ENCODE assay signal across 9 mouse cellular contexts in the genomic region with DNA sequence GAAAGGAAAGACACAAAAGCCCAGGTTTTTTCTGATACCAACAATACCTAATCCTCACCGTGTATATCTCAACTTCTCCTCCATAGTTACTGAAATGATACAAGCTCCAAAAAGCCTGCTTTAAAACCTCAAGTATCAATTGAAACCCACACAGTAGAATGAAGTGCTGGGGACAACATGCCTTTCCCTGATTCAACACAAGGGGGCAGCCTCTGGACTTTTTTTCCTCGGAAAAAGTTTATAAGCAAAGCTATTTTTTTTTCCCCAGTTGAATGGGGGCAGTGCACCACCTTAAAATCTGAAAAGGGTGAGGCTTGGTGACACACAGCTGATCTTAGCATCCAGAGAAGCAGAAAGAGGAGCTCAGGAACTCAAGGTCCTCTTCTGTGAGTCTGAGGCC.
DNase-seq lines count a peak whose midpoint lies in the region; ATAC-seq and TF ChIP-seq lines count a peak whose summit lies in the region.
"Had no signal": no experiment of that assay in that cellular context is flagged by ENCODE, and none has a peak within 500 bp of the region (broad histone marks: within the 10 kb centered on the region; RNA-seq: fewer than 3 reads in every experiment).

No protein-coding gene starts in this region.

- no peaks in the 10 kb centered on the region for H3K9me3 ChIP-seq in forebrain, embryonic 11.5 days (ENCODE audit: control insufficient read depth, low read length)
- H3K9me3 ChIP-seq in forebrain, embryonic 16.5 days (ENCODE audit: control insufficient read depth, low read length): no peaks in the 10 kb centered on the region
- H3K9me3 ChIP-seq in liver, postnatal 0 days (ENCODE audit: low read length): no peaks in the 10 kb centered on the region
- H3K9me3 ChIP-seq: midbrain, embryonic 12.5 days had no signal

- H3K4me1 ChIP-seq in forebrain, embryonic 11.5 days (replicated peaks; ENCODE audit: control insufficient read depth, insufficient read depth, low read length): 0 out of 2 replicates have a peak, but pooled peaks cover 3% of the 10 kb centered on the region
- no peaks in the 10 kb centered on the region for H3K4me1 ChIP-seq in forebrain, embryonic 16.5 days (replicated peaks; ENCODE audit: control insufficient read depth, insufficient read depth, low read length)
- H3K4me1 ChIP-seq in liver, postnatal 0 days (ENCODE audit: insufficient read depth): peaks cover 3% of the 10 kb centered on the region; the same call in 1 of the 2 replicates

- no peaks in the 10 kb centered on the region for H3K27me3 ChIP-seq in forebrain, embryonic 11.5 days (ENCODE audit: control insufficient read depth, insufficient read depth, low read length)
- no peaks in the 10 kb centered on the region for H3K27me3 ChIP-seq in forebrain, embryonic 16.5 days (replicated peaks; ENCODE audit: control insufficient read depth, insufficient read depth, low read length)
- H3K27me3 ChIP-seq in liver, postnatal 0 days (ENCODE audit: insufficient read depth, low read length): no peaks in the 10 kb centered on the region
- H3K27me3 ChIP-seq: midbrain, embryonic 12.5 days had no signal

- no peak overlapping the region for H3K4me2 ChIP-seq in forebrain, embryonic 11.5 days (ENCODE audit: low read depth, low read length, severe bottlenecking)
- no peak overlapping the region for H3K4me2 ChIP-seq in forebrain, embryonic 16.5 days (ENCODE audit: low read length)
- no peak overlapping the region for H3K4me2 ChIP-seq in liver, postnatal 0 days (ENCODE audit: low read depth, low read length)
- H3K4me2 ChIP-seq: midbrain, embryonic 12.5 days had no signal

- no peak for ATAC-seq in forebrain, embryonic 11.5 days (replicated peaks; ENCODE audit: low FRiP score)
- ATAC-seq in forebrain, embryonic 16.5 days: no peak
- ATAC-seq in liver, postnatal 0 days: no peak

- peak; percentile 69 for DNase-seq in forebrain, embryonic 11.5 days (ENCODE audit: low spot score)
- DNase-seq in left cerebral cortex, adult 2 months (ENCODE audit: extremely low spot score in 1 of 2, low spot score in 2 of 2): peak in 1 of 2 experiments; percentile 45
- DNase-seq in left cerebral cortex, postnatal 36 days (ENCODE audit: low spot score in 2 of 2): no peak
- DNase-seq in CD8-positive naive resting alpha-beta T cell, adult 2 months (ENCODE audit: low read depth in 2 of 2, low spot score in 2 of 2): peak; percentile 5 to 27
- peak; percentile 27 for DNase-seq in embryo, embryonic 11.5 days (ENCODE audit: low read depth, low spot score)
- DNase-seq in liver, postnatal 0 days: peak; percentile 45
- DNase-seq in frontal cortex, postnatal 10 days (ENCODE audit: low spot score in 2 of 2): no peak

- H3K9ac ChIP-seq in forebrain, embryonic 11.5 days (ENCODE audit: low read length): no peak overlapping the region
- no peak overlapping the region for H3K9ac ChIP-seq in forebrain, embryonic 16.5 days (replicated peaks; ENCODE audit: low read depth, low read length)
- H3K9ac ChIP-seq in liver, postnatal 0 days (replicated peaks): no peak overlapping the region
- H3K9ac ChIP-seq: midbrain, embryonic 12.5 days had no signal

- 4% methylated on average over 2 of the region's 2 CpGs for WGBS in forebrain, embryonic 11.5 days
- WGBS in forebrain, embryonic 16.5 days: 10% methylated on average over 2 of the region's 2 CpGs
- 10% methylated on average over 2 of the region's 2 CpGs for WGBS in liver, postnatal 0 days (ENCODE audit: insufficient replicate concordance)

- no peak overlapping the region for H3K27ac ChIP-seq in forebrain, embryonic 11.5 days (ENCODE audit: low read depth, low read length)
- H3K27ac ChIP-seq in forebrain, embryonic 16.5 days (ENCODE audit: low read length): no peak overlapping the region
- H3K27ac ChIP-seq in left cerebral cortex, adult 2 months: no peak overlapping the region
- no peak overlapping the region for H3K27ac ChIP-seq in liver, postnatal 0 days (ENCODE audit: low read depth)
- H3K27ac ChIP-seq: midbrain, embryonic 12.5 days had no signal

- H3K4me3 ChIP-seq in forebrain, embryonic 11.5 days (ENCODE audit: low read depth, low read length): no peak overlapping the region
- H3K4me3 ChIP-seq in forebrain, embryonic 16.5 days (replicated peaks; ENCODE audit: low read length): no peak overlapping the region
- no peak overlapping the region for H3K4me3 ChIP-seq in left cerebral cortex, adult 2 months
- no peak overlapping the region for H3K4me3 ChIP-seq in liver, postnatal 0 days (ENCODE audit: low read depth, low read length)
- H3K4me3 ChIP-seq: midbrain, embryonic 12.5 days had no signal

- intact Hi-C loops in left cerebral cortex, adult 2 months (cut with DNase I): loop anchor here (1.0 to 5.0 kb wide), 2 partner anchors 148 to 310 kb away; no protein-coding TSS in a partner anchor
- intact Hi-C loops in left cerebral cortex, postnatal 36 days (cut with DNase I): loop anchor here (2.0 to 10.0 kb wide), 2 partner anchors 147 to 313 kb away; no protein-coding TSS in a partner anchor

- peak; percentile 86 for TF ChIP-seq CTCF in left cerebral cortex, adult 2 months (IDR thresholded peaks at IDR 0.05)
- peak; percentile 63 for TF ChIP-seq CTCF in liver, postnatal 0 days (IDR thresholded peaks at IDR 0.05; ENCODE audit: low read depth)

- no peak for TF ChIP-seq EP300 in liver, postnatal 0 days (IDR thresholded peaks at IDR 0.05; ENCODE audit: low read depth)

- H3K36me3 ChIP-seq in forebrain, embryonic 11.5 days (ENCODE audit: control insufficient read depth, insufficient read depth, low read length): no peaks in the 10 kb centered on the region
- no peaks in the 10 kb centered on the region for H3K36me3 ChIP-seq in forebrain, embryonic 16.5 days (ENCODE audit: control insufficient read depth, insufficient read depth)
- no peaks in the 10 kb centered on the region for H3K36me3 ChIP-seq in liver, postnatal 0 days (replicated peaks; ENCODE audit: insufficient read depth, low read length)
- H3K36me3 ChIP-seq: midbrain, embryonic 12.5 days had no signal

Comparison
In these comparisons a context has a peak if more than half of its experiments do, and no peak if none do; other contexts are left out.
1. DNase-seq: peak in forebrain, embryonic 11.5 days (single experiment), CD8-positive naive resting alpha-beta T cell, adult 2 months (2 of 2), embryo, embryonic 11.5 days (single experiment) and liver, postnatal 0 days (single experiment); none in left cerebral cortex, postnatal 36 days (0 of 2) and frontal cortex, postnatal 10 days (0 of 2).